Mouse (Mus musculus) hindbrain, embryonic 14.5 days (tissue): ENCODE results near the gene St3gal3. TPM values are rescaled to one million over a fixed set of nuclear protein-coding genes. Genes with fewer than 3 reads are reported as not detected.

Source experiments
- ATAC-seq: fragments of 200-750 bp; cut with Nextera tagmentation; 2 replicates; pipeline ENCODE4 v1.8.0; 2017; ENCODE audit warnings: moderate number of reproducible peaks, mild to moderate bottlenecking, moderate TSS enrichment, moderate library complexity; ENCODE audit not compliant: low FRiP score
- DNase-seq: peaks from one replicate; pipeline ENCODE4 v3.0.0-alpha.2; 2015; ENCODE audit warnings: low spot score
- H3K27ac ChIP-seq: fragments of 300-500 bp; sonication (generic); 2 replicates; pipeline ENCODE4 v1.5.1; 2014; ENCODE audit warnings: mild to moderate bottlenecking, moderate library complexity
- H3K27me3 ChIP-seq: fragments of 300-500 bp; sonication (generic); 2 replicates; pipeline ENCODE4 v1.6.1; 2014; ENCODE audit warnings: mild to moderate bottlenecking, low read length, mixed read lengths; ENCODE audit not compliant: control insufficient read depth, insufficient read depth
- H3K36me3 ChIP-seq: fragments of 300-500 bp; sonication (generic); replicated peaks from 2 replicates; pipeline ENCODE4 v1.6.1; 2014; ENCODE audit not compliant: control insufficient read depth, insufficient read depth
- H3K4me1 ChIP-seq: fragments of 300-500 bp; sonication (generic); replicated peaks from 2 replicates; pipeline ENCODE4 v1.6.1; 2014; ENCODE audit warnings: antibody characterized with exemption, low read length, mixed read lengths; ENCODE audit not compliant: control insufficient read depth, insufficient read depth
- H3K4me2 ChIP-seq: fragments of 300-500 bp; sonication (generic); replicated peaks from 2 replicates; pipeline ENCODE4 v1.6.1; 2014; ENCODE audit warnings: mild to moderate bottlenecking, moderate library complexity
- H3K4me3 ChIP-seq: fragments of 300-500 bp; sonication (generic); replicated peaks from 2 replicates; pipeline ENCODE4 v1.5.1; 2014; ENCODE audit warnings: mild to moderate bottlenecking, low read length
- H3K9ac ChIP-seq: fragments of 300-500 bp; sonication (generic); 2 replicates; pipeline ENCODE4 v1.6.1; 2014
- H3K9me3 ChIP-seq: fragments of 300-500 bp; sonication (generic); 2 replicates; pipeline ENCODE4 v1.6.1; 2016; ENCODE audit warnings: low read length; ENCODE audit not compliant: control insufficient read depth
- WGBS: fragments of 180-500 bp; shearing (Covaris S2); extraction: QIAGEN DNeasy Blood & Tissue Kit; methylation state at CpG from one replicate; pipeline ENCODE4 v1.1.7; 2014; 5-methylcytosine and 5-hydroxymethylcytosine counted together
- polyA plus RNA-seq: library from polyadenylated mRNA; unstranded; fragments of >200 nt; fragmentation: Nextera tagmentation; extraction: Ambion mirVana; gene quantifications from 2 replicates; pipeline ENCODE4 v1.2.1, GENCODE M21; 2014

St3gal3 gene
- polyA plus RNA-seq, 1 experiment from 2014 or later, result 11.5 TPM

DNA sequence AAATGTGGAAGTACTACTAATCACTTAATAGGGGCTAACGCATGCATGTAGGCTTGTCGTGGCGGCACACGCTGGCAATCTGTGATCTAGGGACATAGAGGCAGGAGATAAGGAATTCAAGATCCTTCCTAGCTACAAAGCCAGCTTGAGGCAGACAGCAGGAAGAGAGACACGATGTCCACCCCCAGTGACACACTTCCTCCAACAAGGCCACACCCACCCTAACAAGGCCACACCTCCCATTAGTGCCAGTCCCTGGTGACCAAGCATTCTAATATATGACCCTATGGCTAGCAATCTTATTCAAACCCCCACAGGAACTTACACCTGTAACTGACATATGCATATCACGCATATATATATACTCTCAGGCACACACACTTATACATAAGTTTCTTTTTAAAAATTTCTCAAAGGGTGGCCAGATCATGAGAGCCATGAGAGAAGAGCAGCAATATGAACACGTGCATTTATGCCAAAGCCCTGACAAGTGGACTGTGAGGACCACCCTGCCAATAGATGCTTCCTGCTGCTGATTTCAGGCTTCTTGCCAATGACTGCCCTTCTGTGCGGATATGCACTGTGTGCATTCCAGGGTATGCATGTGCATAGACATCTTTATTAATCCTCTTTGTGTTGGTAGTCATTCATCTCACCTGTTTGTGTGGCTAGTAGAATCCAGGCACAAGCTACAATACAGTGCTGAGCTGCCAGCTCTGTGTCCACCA is 34.9 kb downstream of the St3gal3 start:
- H3K4me3 ChIP-seq, result no peak overlapping the region
- H3K27me3 ChIP-seq, result no peaks in the 10 kb centered on the region
- no peak overlapping the region for H3K9ac ChIP-seq
- 87% methylated on average over 8 of the region's 8 CpGs for WGBS
- DNase-seq (no peak), ATAC-seq (no peak)
- no peak overlapping the region for H3K4me2 ChIP-seq
- no peaks in the 10 kb centered on the region for H3K9me3 ChIP-seq
- H3K36me3 ChIP-seq, result no peaks in the 10 kb centered on the region
- no peak overlapping the region for H3K27ac ChIP-seq
- no peaks in the 10 kb centered on the region; the same call in 1 of the 2 replicates for H3K4me1 ChIP-seq

DNA sequence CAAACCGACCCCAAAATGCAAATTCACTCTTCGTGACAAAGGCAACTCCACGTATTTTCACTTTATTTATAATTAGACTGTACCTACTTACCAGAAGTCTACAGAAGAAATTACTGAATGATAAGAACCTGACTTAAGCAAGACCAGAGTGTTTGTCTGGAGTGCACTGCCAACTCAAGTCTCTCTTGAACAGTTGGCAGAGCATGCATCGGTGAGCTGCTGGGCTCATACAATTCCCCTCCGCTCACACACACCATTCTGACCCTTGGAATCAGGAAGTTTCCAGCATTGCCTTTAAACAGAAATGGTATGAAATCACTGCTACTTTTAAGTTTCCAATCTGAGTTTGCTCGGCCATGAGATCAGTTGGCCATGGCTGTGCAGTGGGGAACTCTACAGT is 36.1 kb downstream of the St3gal3 start:
- no peak overlapping the region for H3K4me3 ChIP-seq
- H3K36me3 ChIP-seq, result no peaks in the 10 kb centered on the region
- no peak overlapping the region for H3K4me2 ChIP-seq
- ATAC-seq (no peak), DNase-seq (no peak)
- WGBS, result 95% methylated on average over 6 of the region's 6 CpGs
- no peaks in the 10 kb centered on the region for H3K9me3 ChIP-seq
- no peaks in the 10 kb centered on the region; the same call in 1 of the 2 replicates for H3K4me1 ChIP-seq
- no peaks in the 10 kb centered on the region for H3K27me3 ChIP-seq
- no peak overlapping the region for H3K9ac ChIP-seq
- no peak overlapping the region for H3K27ac ChIP-seq

DNA sequence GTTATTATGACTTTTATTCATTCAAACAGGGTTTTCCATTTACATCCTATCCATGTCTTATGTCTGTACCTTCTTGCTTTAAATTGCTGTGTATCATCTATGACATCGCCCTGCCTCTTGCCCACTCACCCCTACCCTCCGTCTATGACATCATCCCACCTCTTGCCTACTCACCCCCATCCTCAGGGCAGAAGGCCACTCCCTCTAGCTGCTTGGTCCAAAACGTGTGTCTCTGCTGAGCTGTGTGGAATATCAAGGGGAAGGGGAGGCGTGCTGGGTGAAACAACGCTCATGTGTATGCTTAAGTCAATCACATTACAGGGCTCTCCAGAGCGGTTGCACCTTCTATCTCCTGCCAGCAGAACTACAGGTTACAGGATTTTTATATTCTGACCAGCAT is 38.6 kb downstream of the St3gal3 start:
- Histone ChIP-seq H3K9me3 (no peaks in the 10 kb centered on the region), H3K9ac (no peak overlapping the region), H3K27me3 (no peaks in the 10 kb centered on the region), H3K36me3 (no peaks in the 10 kb centered on the region), H3K4me1 (no peaks in the 10 kb centered on the region; the same call in 1 of the 2 replicates), H3K4me2 (no peak overlapping the region), H3K27ac (no peak overlapping the region), H3K4me3 (no peak overlapping the region)
- DNase-seq (no peak), ATAC-seq (no peak)
- WGBS, result 78% methylated on average over 6 of the region's 6 CpGs

- ATAC-seq (no peak), DNase-seq (no peak)
- no peak overlapping the region for H3K4me3 ChIP-seq
- H3K27me3 ChIP-seq, result no peaks in the 10 kb centered on the region
- no peaks in the 10 kb centered on the region for H3K9me3 ChIP-seq
- H3K9ac ChIP-seq, result no peak overlapping the region
- no peak overlapping the region for H3K27ac ChIP-seq
- no peak overlapping the region for H3K4me2 ChIP-seq
- no peaks in the 10 kb centered on the region; the same call in 1 of the 2 replicates for H3K4me1 ChIP-seq
- no peaks in the 10 kb centered on the region for H3K36me3 ChIP-seq
- 94% methylated on average over 11 of the region's 11 CpGs for WGBS
Measured at GRCm38 (mm10) chr4:118092784-118093457, 41.8 kb downstream of the St3gal3 start.

- Histone ChIP-seq H3K9ac (no peak overlapping the region), H3K36me3 (no peaks in the 10 kb centered on the region), H3K4me2 (no peak overlapping the region), H3K9me3 (no peaks in the 10 kb centered on the region), H3K4me3 (no peak overlapping the region), H3K4me1 (no peaks in the 10 kb centered on the region), H3K27me3 (no peaks in the 10 kb centered on the region), H3K27ac (0 out of 2 replicates have a peak overlapping the region, but pooled peaks have one; percentile 3)
- DNase-seq (no peak), ATAC-seq (no peak)
- 93% methylated on average over 11 of the region's 11 CpGs for WGBS
Measured at GRCm38 (mm10) chr4:118090449-118090848, 44.3 kb downstream of the St3gal3 start.

DNA sequence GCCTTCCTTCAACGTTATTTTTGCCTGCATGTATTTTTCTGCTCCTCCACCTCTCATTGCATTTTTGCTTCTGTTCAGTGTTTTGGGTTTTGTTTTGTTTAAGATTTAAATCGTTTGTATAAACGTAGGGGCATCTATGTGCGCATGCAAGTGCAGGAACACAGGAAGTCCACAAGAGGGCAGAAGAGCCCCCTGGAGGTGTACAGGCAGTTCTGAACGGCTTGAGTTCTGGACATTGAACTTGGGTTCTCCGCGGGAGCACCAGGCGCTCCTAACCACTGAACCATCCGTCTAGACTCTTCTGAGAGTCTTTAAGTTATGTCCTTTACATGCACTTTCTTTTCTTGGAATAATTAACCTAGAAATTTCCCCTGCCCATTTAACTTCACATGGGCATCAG is 44.8 kb downstream of the St3gal3 start:
- no peak overlapping the region for H3K9ac ChIP-seq
- no peak overlapping the region for H3K27ac ChIP-seq

GRCm38 (mm10) chr4:118088771-118089170 is 45.9 kb downstream of the St3gal3 start:
- Histone ChIP-seq H3K9ac (no peak overlapping the region), H3K4me1 (no peaks in the 10 kb centered on the region), H3K9me3 (no peaks in the 10 kb centered on the region), H3K27ac (no peak overlapping the region), H3K4me3 (no peak overlapping the region), H3K36me3 (no peaks in the 10 kb centered on the region), H3K27me3 (no peaks in the 10 kb centered on the region), H3K4me2 (no peak overlapping the region)
- DNase-seq (no peak), ATAC-seq (no peak)
- 84% methylated on average over 2 of the region's 2 CpGs for WGBS

More for the DNA sequence above, 44.8 kb downstream of the St3gal3 start:
- Histone ChIP-seq H3K36me3 (no peaks in the 10 kb centered on the region), H3K9me3 (no peaks in the 10 kb centered on the region), H3K4me3 (no peak overlapping the region), H3K4me1 (no peaks in the 10 kb centered on the region), H3K4me2 (no peak overlapping the region), H3K27me3 (no peaks in the 10 kb centered on the region)
- ATAC-seq (no peak), DNase-seq (peak; percentile 32)
- 58% methylated on average over 9 of the region's 9 CpGs for WGBS

DNA sequence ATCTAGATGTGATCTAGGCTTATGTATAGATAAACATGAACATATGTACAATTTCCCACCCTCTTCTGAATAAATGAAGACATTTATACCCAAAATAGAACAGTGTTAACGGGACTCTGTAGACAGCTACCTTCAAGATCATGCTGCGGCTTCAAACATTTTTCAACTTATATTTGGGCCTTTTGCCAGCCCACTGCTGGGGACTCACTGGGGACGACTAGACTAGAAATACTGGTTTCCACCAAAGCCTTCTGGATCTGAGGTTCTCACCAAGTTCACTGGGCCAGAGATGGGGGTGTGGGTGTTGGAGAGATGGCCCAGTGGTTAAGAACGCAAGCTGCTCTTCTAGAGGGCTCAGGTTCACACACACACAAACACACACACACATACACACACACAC is 49.7 kb downstream of the St3gal3 start:
- no peaks in the 10 kb centered on the region for H3K27me3 ChIP-seq
- no peak overlapping the region for H3K4me3 ChIP-seq
- H3K27ac ChIP-seq, result no peak overlapping the region
- no peaks in the 10 kb centered on the region for H3K9me3 ChIP-seq
- H3K36me3 ChIP-seq, result no peaks in the 10 kb centered on the region
- ATAC-seq (no peak), DNase-seq (no peak)
- H3K9ac ChIP-seq, result no peak overlapping the region
- no peak overlapping the region for H3K4me2 ChIP-seq
- H3K4me1 ChIP-seq, result no peaks in the 10 kb centered on the region
- WGBS, result 71% methylated on average over 4 of the region's 4 CpGs

DNA sequence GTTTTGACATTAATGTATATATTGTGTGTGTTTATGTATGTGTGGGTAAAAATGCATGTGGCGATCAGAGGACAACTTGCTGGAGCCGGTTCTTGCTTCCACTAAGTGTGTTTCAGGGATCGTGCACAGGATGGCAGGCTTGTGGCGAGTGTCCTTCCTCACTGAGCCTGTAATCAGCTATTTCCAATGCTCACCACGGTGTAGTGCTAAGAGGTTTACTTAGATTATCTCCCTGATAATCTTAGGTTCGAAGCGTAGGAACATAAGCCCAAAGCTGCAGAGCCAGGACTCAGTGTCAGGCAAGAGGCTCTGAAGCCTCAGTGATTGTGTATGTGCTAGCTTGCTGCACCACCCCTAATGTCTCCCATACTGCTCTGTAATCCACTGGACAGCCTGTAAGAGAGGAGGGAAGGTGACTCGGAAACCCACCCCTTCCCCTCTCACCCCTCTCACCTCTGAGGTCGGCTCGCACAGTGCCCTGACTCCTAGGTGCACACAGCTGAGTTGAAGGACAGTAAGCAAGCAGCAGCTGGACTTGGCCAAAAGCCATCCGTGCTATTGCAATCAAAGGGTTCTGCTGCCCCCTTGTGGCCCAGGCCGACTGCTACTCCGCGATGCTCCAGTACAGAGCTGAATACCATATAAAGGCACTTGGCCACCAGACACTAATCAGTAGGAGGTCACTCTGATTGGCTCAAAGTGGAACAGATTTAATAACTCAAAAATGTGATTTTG is 51.3 kb downstream of the St3gal3 start:
- peak; percentile 97 for DNase-seq
- no peaks in the 10 kb centered on the region for H3K9me3 ChIP-seq
- H3K4me2 ChIP-seq, result no peak overlapping the region
- H3K27me3 ChIP-seq, result no peaks in the 10 kb centered on the region
- H3K4me3 ChIP-seq, result no peak overlapping the region
- no peaks in the 10 kb centered on the region for H3K4me1 ChIP-seq
- H3K9ac ChIP-seq, result no peak overlapping the region
- no peak overlapping the region for H3K27ac ChIP-seq
- 43% methylated on average over 14 of the region's 14 CpGs for WGBS
- ATAC-seq, result peak; percentile 90
- H3K36me3 ChIP-seq, result no peaks in the 10 kb centered on the region
